Mouse (Mus musculus) forelimb bud, embryonic 11.5 days (tissue): Measurements from ENCODE around the gene 1700018G05Rik.
"Not testable (repeated sequence)": the region's sequence is repeated elsewhere in the genome, so short reads cannot be mapped to it uniquely, and the experiment has no call there.

Experiments used
- DNase-seq: peaks from one replicate; pipeline ENCODE4 v3.0.0-alpha.2; 2012; ENCODE audit warnings: low read depth, low spot score

The 1700018G05Rik gene

DNA sequence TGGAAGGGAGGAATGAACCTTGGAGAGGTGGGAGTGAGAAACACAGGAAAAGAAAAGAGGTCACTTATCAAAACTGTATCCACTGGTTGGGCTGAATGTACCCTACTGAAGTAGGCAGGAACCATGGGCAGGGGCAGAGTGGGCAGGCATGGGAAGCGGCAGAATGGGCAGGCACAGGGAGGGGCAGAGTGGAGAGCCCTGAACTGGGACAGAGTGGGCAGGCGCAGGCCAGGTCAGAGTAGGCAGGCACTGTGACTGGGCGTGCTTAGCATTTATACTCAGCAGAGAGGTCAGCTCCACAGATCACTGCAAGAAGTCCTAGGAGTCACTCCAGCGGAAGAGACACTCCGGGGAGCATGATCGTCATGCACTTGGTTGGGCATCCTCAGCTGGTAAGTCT is at the start of gene 1700018G05Rik:
1700018G05Rik (plus strand) TSS at position 301 of the 400 bp plus-strand sequence.
- DNase-seq: not testable (repeated sequence)

DNA sequence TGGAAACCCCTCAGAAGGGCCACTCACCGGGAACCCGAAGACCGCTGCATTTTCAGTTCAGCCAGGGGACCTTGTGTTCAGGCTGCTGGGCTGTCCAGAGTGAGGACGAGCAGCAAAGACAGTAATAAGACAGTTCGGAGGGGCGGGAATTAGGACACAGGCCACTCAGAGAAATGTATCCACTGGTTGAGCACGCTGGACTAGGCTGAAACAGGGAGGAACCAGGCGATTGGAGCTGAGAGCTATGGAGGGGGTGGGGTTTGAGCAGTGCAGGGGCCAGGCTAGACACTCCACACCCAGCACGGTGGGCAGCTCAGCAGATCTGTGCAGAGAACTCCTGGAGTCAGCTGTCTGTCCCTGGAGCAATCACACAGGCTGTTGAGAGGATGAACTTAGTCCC is 19.6 kb upstream of the 1700018G05Rik start, which contains the start of the genes Dmrtc1a and 1700011M02Rik:
Dmrtc1a (minus strand) TSS at position 101 of the 400 bp plus-strand sequence.
1700011M02Rik (plus strand) TSS at position 319 of the 400 bp plus-strand sequence.
- DNase-seq: not testable (repeated sequence)

DNA sequence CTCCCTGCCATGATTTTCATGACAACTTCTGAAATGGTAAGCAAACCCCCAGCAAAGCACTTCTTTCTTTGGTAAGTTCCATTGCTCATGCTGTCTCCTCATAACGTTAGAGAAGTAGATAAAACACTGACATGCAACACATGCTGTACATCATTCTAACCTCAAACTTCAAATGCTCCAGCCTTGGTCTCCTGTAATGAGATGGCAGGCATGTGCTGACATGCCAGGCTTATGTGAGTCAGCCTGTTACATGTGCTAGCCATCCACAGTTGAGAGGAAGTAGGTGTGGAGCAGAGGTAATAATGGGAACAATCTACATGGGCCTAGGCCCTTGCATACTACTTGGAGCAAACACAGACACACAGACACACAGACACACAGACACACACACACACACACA is 13.3 kb upstream of the 1700018G05Rik start:
- not testable (repeated sequence) for DNase-seq

DNA sequence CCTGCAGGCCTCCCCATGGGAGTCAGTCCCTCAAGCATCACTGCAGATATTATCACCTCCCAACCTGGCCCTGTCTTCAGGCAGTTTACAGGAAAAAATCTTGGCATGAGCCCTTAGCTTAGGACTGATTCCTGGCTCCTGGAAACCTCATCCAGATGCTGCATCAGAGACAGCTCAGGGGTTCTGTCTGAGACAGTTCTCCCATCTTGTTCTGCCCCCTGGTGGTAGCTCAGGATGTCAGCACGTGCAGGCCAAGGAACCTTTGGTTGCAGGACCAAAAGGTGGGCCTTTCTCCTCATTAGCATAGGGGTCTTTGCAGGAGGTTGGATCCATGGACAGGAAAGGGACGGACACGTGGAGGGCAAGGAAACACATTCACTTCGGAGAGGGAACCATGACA is 1.5 kb upstream of the 1700018G05Rik start:
- DNase-seq: not testable (repeated sequence)

DNA sequence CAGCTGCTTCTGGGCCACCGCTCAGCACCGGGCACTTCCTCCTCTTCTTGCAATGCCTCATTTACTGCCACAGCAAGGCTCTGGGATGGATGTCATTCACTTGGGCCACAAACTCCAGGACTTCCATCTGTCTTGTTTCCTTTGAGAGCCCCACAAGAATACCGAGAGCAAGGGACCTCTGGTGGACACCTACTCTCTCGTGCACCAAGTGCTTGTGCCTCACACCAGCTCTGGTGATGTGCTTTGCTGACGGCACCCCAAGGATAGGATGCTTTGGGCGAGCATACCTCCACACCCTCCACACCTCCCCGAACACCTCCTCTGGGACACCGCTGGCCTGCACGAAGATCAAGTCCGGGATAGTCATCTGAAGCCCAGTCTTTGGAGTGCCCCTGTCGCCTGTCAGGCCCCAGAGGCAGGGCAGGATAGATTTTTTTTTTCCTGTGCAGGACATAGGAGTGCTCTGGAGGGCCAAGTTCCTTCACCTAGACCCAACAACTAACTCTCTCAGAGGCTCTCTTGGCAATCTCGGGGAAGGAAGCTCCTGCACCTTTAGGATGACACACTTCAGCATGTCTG is 4.9 kb downstream of the 1700018G05Rik start:
- no peak for DNase-seq

DNA sequence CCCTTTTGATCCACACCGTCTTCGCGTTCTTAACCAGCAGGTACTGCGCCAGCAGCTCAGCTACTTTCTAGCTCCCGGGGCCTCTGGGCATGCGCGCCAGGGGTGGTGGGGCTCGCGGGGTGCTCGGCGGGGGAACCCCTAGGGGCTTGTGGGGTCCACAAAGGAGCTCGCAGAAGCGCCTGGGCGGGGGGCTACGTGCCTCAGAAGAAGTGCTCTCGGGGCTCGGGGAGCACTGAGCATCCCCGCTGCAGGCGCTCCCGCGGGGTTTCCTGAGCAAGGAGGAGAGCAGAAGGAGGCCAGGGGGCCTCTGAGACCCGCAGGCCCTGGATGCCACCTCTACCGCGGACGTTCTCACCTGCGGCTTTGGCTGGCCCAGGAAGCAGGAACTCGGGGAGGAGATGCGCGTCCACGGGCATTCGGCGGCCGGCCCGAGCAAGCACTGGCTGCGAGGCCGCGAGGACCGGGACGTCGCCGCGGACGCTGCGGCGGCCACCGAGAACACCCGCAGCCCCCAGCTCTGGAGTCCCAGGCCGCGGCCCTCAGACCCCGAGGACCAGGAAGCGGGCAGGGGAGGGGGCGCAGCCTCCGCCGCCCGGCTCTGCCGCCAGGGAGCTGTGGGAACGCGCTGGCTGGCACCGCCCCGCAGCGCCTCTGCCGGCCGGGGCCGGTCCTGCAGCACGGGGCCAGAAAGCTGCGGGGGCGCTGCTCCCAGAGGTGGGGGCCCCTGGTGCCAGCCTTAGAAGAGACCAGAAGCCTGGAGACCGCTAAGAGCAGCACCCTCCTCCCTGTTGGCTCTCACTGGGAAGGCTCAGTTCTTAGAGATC is 5.6 kb downstream of the 1700018G05Rik start:
- peak; percentile 41 for DNase-seq

DNA sequence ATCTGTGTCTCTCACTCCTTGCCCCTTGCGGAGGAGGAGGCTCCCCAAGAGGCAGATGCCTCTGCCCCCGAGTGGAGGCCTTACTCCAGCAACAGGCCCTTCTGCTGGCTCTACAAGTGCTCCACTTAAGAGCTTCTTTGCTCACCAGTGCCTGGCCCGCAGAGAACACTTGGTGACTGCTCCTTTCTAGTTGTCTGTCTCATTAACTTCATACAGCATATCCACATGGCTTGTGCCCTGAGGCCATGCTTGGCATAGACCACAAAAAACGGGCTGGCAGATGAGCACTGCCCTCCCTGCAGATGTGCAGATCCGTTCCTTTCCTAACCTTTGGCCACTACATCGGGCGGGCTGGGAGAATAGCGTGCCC is 6.2 kb downstream of the 1700018G05Rik start:
- no peak for DNase-seq

DNA sequence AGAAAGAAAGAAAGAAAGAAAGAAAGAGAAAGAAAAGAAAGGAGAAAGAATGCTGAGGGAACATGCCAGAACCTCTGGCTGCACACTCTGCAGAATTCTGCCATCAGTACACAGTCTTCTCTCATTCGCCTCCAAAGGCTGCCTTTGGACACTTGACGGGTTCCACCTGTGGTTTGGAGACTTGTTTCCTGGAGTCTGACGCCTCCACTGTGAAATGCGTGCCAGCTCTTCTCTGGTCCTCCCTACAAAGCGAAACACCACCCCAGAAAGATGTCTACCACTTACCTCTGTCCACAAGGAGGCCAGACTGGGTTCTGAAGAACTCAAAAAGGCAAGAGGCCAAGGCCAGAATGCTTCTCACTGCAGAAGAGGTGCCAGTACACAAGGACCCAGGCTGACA is 8.6 kb downstream of the 1700018G05Rik start:
- no peak for DNase-seq

DNA sequence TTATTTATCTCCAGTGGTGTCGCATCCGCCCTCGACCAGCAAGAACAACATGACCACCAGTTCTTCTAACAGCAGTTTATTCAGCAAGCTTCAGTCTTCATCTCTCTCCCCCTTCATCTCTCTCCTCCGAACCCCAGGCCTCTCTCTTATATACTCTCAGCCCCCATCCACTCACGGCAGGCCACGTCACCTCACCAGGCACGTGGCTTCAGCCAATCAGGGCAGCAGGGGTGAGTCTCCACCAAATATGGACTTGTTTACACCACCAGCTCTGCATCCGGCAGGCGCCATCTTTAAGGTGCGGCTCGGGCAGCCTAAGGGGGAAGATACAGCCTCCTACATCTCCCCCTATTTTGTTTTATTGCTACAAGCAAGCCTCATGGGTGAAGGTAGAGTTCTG is 22.0 kb downstream of the 1700018G05Rik start:
- not testable (repeated sequence) for DNase-seq

DNA sequence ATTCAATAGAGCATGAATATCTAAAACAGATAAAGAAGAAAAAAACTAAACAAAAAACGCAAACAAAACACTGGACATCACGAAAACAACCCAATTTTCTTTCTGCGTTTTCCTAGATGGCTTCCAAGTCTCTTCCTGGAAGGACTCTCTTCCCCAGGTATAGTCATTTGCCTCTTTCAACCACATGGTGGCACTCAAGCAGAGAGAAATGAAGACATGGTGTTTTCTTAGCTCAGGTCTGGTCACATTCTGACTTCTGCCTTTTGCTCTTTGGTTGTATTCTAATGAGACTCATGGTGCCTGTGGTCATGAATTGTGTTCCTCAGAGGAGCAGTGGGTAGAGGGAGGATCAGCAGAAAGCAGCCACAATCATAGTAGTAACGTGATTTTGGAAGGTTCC is 30.7 kb downstream of the 1700018G05Rik start:
- peak; percentile 27 for DNase-seq

DNA sequence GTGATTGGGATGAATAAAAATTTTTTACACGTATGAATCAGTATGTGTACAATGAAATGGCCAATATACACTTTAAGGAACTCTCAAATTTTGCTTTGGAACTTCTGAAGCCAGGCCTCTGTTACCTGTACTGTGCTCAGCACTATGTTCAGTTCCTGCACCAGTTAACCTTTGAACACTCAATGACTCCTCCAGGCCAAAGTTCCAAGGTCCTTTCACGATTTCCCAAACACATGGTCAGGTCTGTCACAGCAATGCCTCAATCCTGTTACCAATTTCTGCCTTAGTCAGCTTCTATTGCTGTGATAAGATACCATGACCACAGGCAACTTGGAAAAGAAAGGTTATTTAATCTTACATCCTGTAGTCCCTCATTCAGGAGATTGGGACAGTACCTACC is 32.4 kb downstream of the 1700018G05Rik start:
- no peak for DNase-seq
